Mouse (Mus musculus) forebrain, embryonic 14.5 days (tissue): ENCODE data around the gene Frem1. TPM values are rescaled to one million over a fixed set of nuclear protein-coding genes. Genes with fewer than 3 reads are reported as not detected.

Source experiments
- ATAC-seq: fragments of 200-750 bp; cut with Nextera tagmentation; 2 replicates; pipeline ENCODE4 v1.8.0; 2017; ENCODE audit warnings: mild to moderate bottlenecking, moderate library complexity
- DNase-seq: peaks from one replicate; pipeline ENCODE4 v3.0.0-alpha.2; 2015; ENCODE audit warnings: low spot score
- H3K27ac ChIP-seq: fragments of 300-500 bp; sonication (generic); 2 replicates; pipeline ENCODE4 v1.5.1; 2014; ENCODE audit warnings: low read depth, mild to moderate bottlenecking, control low read depth, low read length, moderate library complexity
- H3K27me3 ChIP-seq: fragments of 300-500 bp; sonication (generic); replicated peaks from 2 replicates; pipeline ENCODE4 v1.6.1; 2014; ENCODE audit warnings: low read length, control low read depth, mixed read lengths; ENCODE audit not compliant: control insufficient read depth, insufficient read depth
- H3K36me3 ChIP-seq: fragments of 300-500 bp; sonication (generic); 2 replicates; pipeline ENCODE4 v1.6.1; 2014; ENCODE audit warnings: low read length, control low read depth; ENCODE audit not compliant: control insufficient read depth, insufficient read depth
- H3K4me1 ChIP-seq: fragments of 300-500 bp; sonication (generic); 2 replicates; pipeline ENCODE4 v1.6.1; 2014; ENCODE audit warnings: antibody characterized with exemption, low read length, control low read depth; ENCODE audit not compliant: control insufficient read depth, insufficient read depth
- H3K4me2 ChIP-seq: fragments of 300-500 bp; sonication (generic); 2 replicates; pipeline ENCODE4 v1.6.1; 2014; ENCODE audit warnings: mild to moderate bottlenecking, control low read depth, low read length
- H3K4me3 ChIP-seq: fragments of 300-500 bp; sonication (generic); 2 replicates; pipeline ENCODE4 v1.5.1; 2014; ENCODE audit warnings: low read depth, low read length, control low read depth
- H3K9ac ChIP-seq: fragments of 300-500 bp; sonication (generic); 2 replicates; pipeline ENCODE4 v1.6.1; 2014; ENCODE audit warnings: mild to moderate bottlenecking, low read length, control low read depth, moderate library complexity
- H3K9me3 ChIP-seq: fragments of 300-500 bp; sonication (generic); replicated peaks from 2 replicates; pipeline ENCODE4 v1.6.1; 2016; ENCODE audit warnings: low read length, control low read depth, mixed read lengths; ENCODE audit not compliant: control insufficient read depth
- WGBS: fragments of 180-500 bp; shearing (Covaris S2); extraction: QIAGEN DNeasy Blood & Tissue Kit; methylation state at CpG from one replicate; pipeline ENCODE4 v1.1.7; 2014; 5-methylcytosine and 5-hydroxymethylcytosine counted together
- polyA plus RNA-seq: library from polyadenylated mRNA; unstranded; fragments of >200 nt; fragmentation: Nextera tagmentation; extraction: Ambion mirVana; gene quantifications from 2 replicates; pipeline ENCODE4 v1.2.1, GENCODE M21; 2014

Frem1 gene
- polyA plus RNA-seq, 1 experiment from 2014 or later = 2.2 TPM

GRCm38 (mm10) chr4:82879152-82879551, 173.0 kb downstream of the Frem1 start:
- no peaks in the 10 kb centered on the region for H3K27me3 ChIP-seq
- H3K4me2 ChIP-seq = no peak overlapping the region
- H3K27ac ChIP-seq = no peak overlapping the region
- 74% methylated on average over 6 of the region's 6 CpGs for WGBS
- no peaks in the 10 kb centered on the region for H3K9me3 ChIP-seq
- DNase-seq (peak; percentile 47), ATAC-seq (no peak; the same call in 1 of the 2 replicates)
- H3K36me3 ChIP-seq = no peaks in the 10 kb centered on the region
- H3K9ac ChIP-seq = no peak overlapping the region
- no peaks in the 10 kb centered on the region; the same call in 1 of the 2 replicates for H3K4me1 ChIP-seq
- H3K4me3 ChIP-seq = no peak overlapping the region

- no peak for ATAC-seq
- peaks cover 3% of the 10 kb centered on the region; the same call in 1 of the 2 replicates for H3K4me1 ChIP-seq
- no peak overlapping the region for H3K4me2 ChIP-seq
- DNase-seq = no peak
- H3K27me3 ChIP-seq = no peaks in the 10 kb centered on the region
- H3K9me3 ChIP-seq = no peaks in the 10 kb centered on the region
- no peaks in the 10 kb centered on the region for H3K36me3 ChIP-seq
- H3K4me3 ChIP-seq = no peak overlapping the region
- 86% methylated on average over 2 of the region's 2 CpGs for WGBS
- no peak overlapping the region for H3K9ac ChIP-seq
- H3K27ac ChIP-seq = no peak overlapping the region
These were observed 175.5 kb downstream of the Frem1 start for GRCm38 (mm10) chr4:82876656-82877055.

- no peaks in the 10 kb centered on the region for H3K9me3 ChIP-seq
- ATAC-seq (no peak), DNase-seq (no peak)
- H3K4me2 ChIP-seq = no peak overlapping the region
- no peak overlapping the region for H3K27ac ChIP-seq
- no peak overlapping the region for H3K4me3 ChIP-seq
- WGBS = 87% methylated on average over 4 of the region's 4 CpGs
- H3K4me1 ChIP-seq = peaks cover 3% of the 10 kb centered on the region; the same call in 1 of the 2 replicates
- H3K27me3 ChIP-seq = no peaks in the 10 kb centered on the region
- no peak overlapping the region for H3K9ac ChIP-seq
- H3K36me3 ChIP-seq = no peaks in the 10 kb centered on the region
These were observed 176.6 kb downstream of the Frem1 start for GRCm38 (mm10) chr4:82875532-82875931.

- H3K36me3 ChIP-seq = no peaks in the 10 kb centered on the region
- 75% methylated on average over 4 of the region's 4 CpGs for WGBS
- no peaks in the 10 kb centered on the region for H3K9me3 ChIP-seq
- peaks cover 3% of the 10 kb centered on the region; the same call in 1 of the 2 replicates for H3K4me1 ChIP-seq
- no peak for DNase-seq
- H3K27me3 ChIP-seq = no peaks in the 10 kb centered on the region
- H3K9ac ChIP-seq = no peak overlapping the region
- no peak for ATAC-seq
- H3K27ac ChIP-seq = no peak overlapping the region
- H3K4me2 ChIP-seq = no peak overlapping the region
- H3K4me3 ChIP-seq = no peak overlapping the region
These were observed 177.3 kb downstream of the Frem1 start for GRCm38 (mm10) chr4:82874791-82875190.

- Histone ChIP-seq H3K9ac (no peak overlapping the region), H3K9me3 (no peaks in the 10 kb centered on the region), H3K36me3 (no peaks in the 10 kb centered on the region), H3K4me3 (no peak overlapping the region), H3K4me1 (peaks cover 3% of the 10 kb centered on the region; the same call in 1 of the 2 replicates), H3K27me3 (no peaks in the 10 kb centered on the region), H3K27ac (no peak overlapping the region), H3K4me2 (no peak overlapping the region)
- no peak for DNase-seq
- WGBS = 77% methylated on average over 4 of the region's 4 CpGs
- ATAC-seq = no peak
These were observed 179.6 kb downstream of the Frem1 start for GRCm38 (mm10) chr4:82872548-82872947.

GRCm38 (mm10) chr4:82872121-82872520, 180.0 kb downstream of the Frem1 start:
- DNase-seq (no peak), ATAC-seq (no peak)
- WGBS = 29% methylated on average over 6 of the region's 6 CpGs
- H3K27ac ChIP-seq = no peak overlapping the region
- no peaks in the 10 kb centered on the region for H3K36me3 ChIP-seq
- H3K4me3 ChIP-seq = no peak overlapping the region
- H3K9me3 ChIP-seq = no peaks in the 10 kb centered on the region
- H3K9ac ChIP-seq = no peak overlapping the region
- no peak overlapping the region for H3K4me2 ChIP-seq
- no peaks in the 10 kb centered on the region for H3K27me3 ChIP-seq
- H3K4me1 ChIP-seq = peaks cover 3% of the 10 kb centered on the region; the same call in 1 of the 2 replicates

GRCm38 (mm10) chr4:82870931-82871330, 181.2 kb downstream of the Frem1 start:
- DNase-seq (no peak), ATAC-seq (no peak)
- Histone ChIP-seq H3K4me2 (no peak overlapping the region), H3K4me1 (peaks cover 3% of the 10 kb centered on the region; the same call in 1 of the 2 replicates), H3K36me3 (no peaks in the 10 kb centered on the region), H3K27me3 (no peaks in the 10 kb centered on the region), H3K9me3 (no peaks in the 10 kb centered on the region), H3K9ac (no peak overlapping the region), H3K27ac (no peak overlapping the region), H3K4me3 (no peak overlapping the region)
- WGBS = 94% methylated on average over 6 of the region's 6 CpGs

GRCm38 (mm10) chr4:82867731-82868445, 184.3 kb downstream of the Frem1 start:
- DNase-seq (no peak), ATAC-seq (no peak)
- Histone ChIP-seq H3K4me3 (no peak overlapping the region), H3K27me3 (no peaks in the 10 kb centered on the region), H3K36me3 (no peaks in the 10 kb centered on the region), H3K9me3 (no peaks in the 10 kb centered on the region), H3K9ac (no peak overlapping the region), H3K4me1 (peaks cover 5% of the 10 kb centered on the region), H3K4me2 (no peak overlapping the region), H3K27ac (no peak overlapping the region)
- WGBS = 94% methylated on average over 5 of the region's 5 CpGs

GRCm38 (mm10) chr4:82867111-82867510, 185.0 kb downstream of the Frem1 start:
- Histone ChIP-seq H3K27me3 (no peaks in the 10 kb centered on the region), H3K9me3 (no peaks in the 10 kb centered on the region), H3K4me1 (peaks cover 2% of the 10 kb centered on the region; the same call in 1 of the 2 replicates), H3K4me3 (no peak overlapping the region), H3K27ac (no peak overlapping the region), H3K36me3 (no peaks in the 10 kb centered on the region), H3K4me2 (no peak overlapping the region), H3K9ac (no peak overlapping the region)
- WGBS = 18% methylated on average over 4 of the region's 4 CpGs
- ATAC-seq (no peak), DNase-seq (no peak)
